Mouse (Mus musculus) megakaryocyte, embryonic 14.5 days (primary cell): Measurements from ENCODE around the gene Olfr1175-ps.

Source experiments
- FLI1 ChIP-seq: IDR thresholded peaks from 2 replicates; pipeline ENCODE4 v1.6.1; 2012; ENCODE audit warnings: low read length, inconsistent platforms, mixed read lengths
- GATA1 ChIP-seq: IDR thresholded peaks from 3 replicates; pipeline ENCODE4 v1.6.1; 2012; ENCODE audit warnings: mixed read lengths, low read length, inconsistent platforms, borderline replicate concordance

- TF ChIP-seq GATA1 (no peak), FLI1 (no peak)
Measured at GRCm38 (mm10) chr2:88356304-88356703, 29.3 kb upstream of the Olfr1175-ps start.
